Mouse (Mus musculus) T-helper 2 cell (primary cell): ENCODE measurements around the gene Rmnd1.

Source experiments
- in situ Hi-C: fragments of 300-600 bp; cut with MboI, MseI; formaldehyde crosslinking; loops from one replicate; pipeline ENCODE4 v1.15.1; 2025; ENCODE audit warnings: high pct_unique_total_duplicates

Rmnd1 gene

DNA sequence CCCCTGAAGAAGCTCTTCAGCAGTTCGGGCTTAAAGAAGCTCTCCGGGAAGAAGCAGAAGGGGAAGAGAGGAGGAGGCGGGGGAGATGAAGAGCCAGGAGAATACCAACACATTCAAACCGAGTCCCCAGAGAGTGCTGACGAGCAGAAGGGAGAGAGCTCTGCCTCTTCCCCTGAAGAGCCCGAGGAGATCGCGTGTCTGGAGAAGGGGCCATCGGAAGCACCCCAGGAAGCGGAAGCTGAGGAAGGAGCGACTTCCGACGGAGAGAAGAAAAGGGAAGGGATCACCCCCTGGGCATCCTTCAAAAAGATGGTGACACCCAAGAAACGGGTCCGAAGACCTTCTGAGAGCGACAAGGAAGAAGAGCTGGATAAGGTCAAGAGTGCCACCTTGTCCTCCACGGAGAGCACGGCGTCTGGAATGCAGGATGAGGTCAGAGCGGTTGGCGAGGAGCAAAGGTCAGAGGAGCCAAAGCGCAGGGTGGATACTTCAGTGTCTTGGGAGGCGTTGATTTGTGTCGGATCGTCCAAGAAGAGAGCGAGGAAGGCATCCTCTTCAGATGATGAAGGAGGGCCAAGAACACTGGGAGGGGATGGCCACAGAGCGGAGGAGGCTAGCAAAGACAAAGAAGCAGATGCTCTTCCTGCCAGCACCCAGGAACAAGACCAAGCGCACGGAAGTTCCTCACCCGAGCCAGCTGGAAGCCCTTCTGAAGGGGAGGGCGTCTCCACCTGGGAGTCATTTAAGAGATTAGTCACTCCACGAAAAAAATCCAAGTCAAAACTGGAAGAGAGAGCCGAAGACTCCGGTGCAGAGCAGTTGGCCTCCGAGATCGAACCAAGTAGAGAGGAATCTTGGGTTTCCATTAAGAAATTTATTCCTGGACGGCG lies 77.6 kb downstream of the Rmnd1 start:
- in situ Hi-C loops, result no loop called here
